Mouse (Mus musculus) forebrain, embryonic 14.5 days (tissue): ENCODE measurements at regions not wholly inside any gene's neighbourhood (a gene's known extent, or its start where the extent isn't known, plus 50 kb on each side); places are given as distances from the start of the nearest gene placed in this dataset.

ENCODE experiments used
- ATAC-seq: fragments of 200-750 bp; cut with Nextera tagmentation; 2 replicates; pipeline ENCODE4 v1.8.0; 2017; ENCODE audit warnings: mild to moderate bottlenecking, moderate library complexity
- DNase-seq: peaks from one replicate; pipeline ENCODE4 v3.0.0-alpha.2; 2015; ENCODE audit warnings: low spot score
- H3K27ac ChIP-seq: fragments of 300-500 bp; sonication (generic); 2 replicates; pipeline ENCODE4 v1.5.1; 2014; ENCODE audit warnings: low read depth, mild to moderate bottlenecking, control low read depth, low read length, moderate library complexity
- H3K27me3 ChIP-seq: fragments of 300-500 bp; sonication (generic); replicated peaks from 2 replicates; pipeline ENCODE4 v1.6.1; 2014; ENCODE audit warnings: low read length, control low read depth, mixed read lengths; ENCODE audit not compliant: control insufficient read depth, insufficient read depth
- H3K36me3 ChIP-seq: fragments of 300-500 bp; sonication (generic); 2 replicates; pipeline ENCODE4 v1.6.1; 2014; ENCODE audit warnings: low read length, control low read depth; ENCODE audit not compliant: control insufficient read depth, insufficient read depth
- H3K4me1 ChIP-seq: fragments of 300-500 bp; sonication (generic); 2 replicates; pipeline ENCODE4 v1.6.1; 2014; ENCODE audit warnings: antibody characterized with exemption, low read length, control low read depth; ENCODE audit not compliant: control insufficient read depth, insufficient read depth
- H3K4me2 ChIP-seq: fragments of 300-500 bp; sonication (generic); 2 replicates; pipeline ENCODE4 v1.6.1; 2014; ENCODE audit warnings: mild to moderate bottlenecking, control low read depth, low read length
- H3K4me3 ChIP-seq: fragments of 300-500 bp; sonication (generic); 2 replicates; pipeline ENCODE4 v1.5.1; 2014; ENCODE audit warnings: low read depth, low read length, control low read depth
- H3K9ac ChIP-seq: fragments of 300-500 bp; sonication (generic); 2 replicates; pipeline ENCODE4 v1.6.1; 2014; ENCODE audit warnings: mild to moderate bottlenecking, low read length, control low read depth, moderate library complexity
- H3K9me3 ChIP-seq: fragments of 300-500 bp; sonication (generic); replicated peaks from 2 replicates; pipeline ENCODE4 v1.6.1; 2016; ENCODE audit warnings: low read length, control low read depth, mixed read lengths; ENCODE audit not compliant: control insufficient read depth
- WGBS: fragments of 180-500 bp; shearing (Covaris S2); extraction: QIAGEN DNeasy Blood & Tissue Kit; methylation state at CpG from one replicate; pipeline ENCODE4 v1.1.7; 2014; 5-methylcytosine and 5-hydroxymethylcytosine counted together

DNA sequence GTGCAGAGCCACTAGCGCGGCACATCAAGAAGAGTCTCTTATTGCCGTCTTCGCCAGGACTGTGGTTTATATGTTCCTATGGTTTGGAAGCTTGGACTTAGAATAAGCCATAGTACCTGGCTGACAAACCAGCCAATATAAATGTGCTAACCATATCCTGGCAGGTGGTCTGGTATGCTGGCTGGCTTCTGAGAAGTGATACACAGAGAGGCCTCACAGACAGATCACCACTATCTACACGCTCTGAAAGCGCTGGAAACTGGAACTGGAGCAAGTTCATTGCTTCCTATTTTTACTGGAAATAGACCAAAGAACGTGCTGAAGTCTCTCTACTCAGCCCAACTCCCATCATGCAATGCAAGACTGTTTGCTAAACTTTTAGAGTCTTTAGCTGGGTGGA is 124.7 kb downstream of the Qpct start:
- Histone ChIP-seq H3K9ac (no peak overlapping the region), H3K27me3 (no peaks in the 10 kb centered on the region), H3K4me3 (no peak overlapping the region), H3K27ac (no peak overlapping the region), H3K4me2 (no peak overlapping the region), H3K9me3 (no peaks in the 10 kb centered on the region), H3K4me1 (no peaks in the 10 kb centered on the region; the same call in 1 of the 2 replicates), H3K36me3 (no peaks in the 10 kb centered on the region)
- WGBS = 88% methylated on average over 7 of the region's 7 CpGs
- DNase-seq (no peak), ATAC-seq (no peak)

DNA sequence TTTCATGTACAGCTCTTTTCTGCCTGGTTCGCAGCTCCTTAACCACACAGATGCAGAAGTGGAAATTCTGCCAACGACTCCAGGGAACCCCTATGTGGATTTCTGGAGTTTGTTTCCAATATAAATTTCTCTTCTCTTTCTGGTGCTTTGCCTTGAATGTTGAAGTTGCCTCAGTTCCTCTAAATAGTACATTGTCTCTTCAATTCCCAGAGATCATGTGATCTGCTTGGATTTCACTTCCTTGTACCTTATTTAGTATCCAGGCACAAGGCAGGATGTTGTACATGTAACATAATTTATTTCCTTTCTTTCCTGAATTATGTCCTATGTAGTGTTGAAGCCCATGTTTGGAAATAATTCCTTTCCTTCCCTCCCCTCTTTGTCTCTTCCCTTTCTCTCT is 123.7 kb downstream of the Qpct start:
- 91% methylated on average over 2 of the region's 2 CpGs for WGBS
- no peak overlapping the region for H3K27ac ChIP-seq
- H3K9ac ChIP-seq = no peak overlapping the region
- H3K36me3 ChIP-seq = no peaks in the 10 kb centered on the region
- H3K9me3 ChIP-seq = no peaks in the 10 kb centered on the region
- no peak overlapping the region for H3K4me3 ChIP-seq
- H3K4me2 ChIP-seq = no peak overlapping the region
- DNase-seq (no peak), ATAC-seq (no peak)
- H3K27me3 ChIP-seq = no peaks in the 10 kb centered on the region
- no peaks in the 10 kb centered on the region; the same call in 1 of the 2 replicates for H3K4me1 ChIP-seq

DNA sequence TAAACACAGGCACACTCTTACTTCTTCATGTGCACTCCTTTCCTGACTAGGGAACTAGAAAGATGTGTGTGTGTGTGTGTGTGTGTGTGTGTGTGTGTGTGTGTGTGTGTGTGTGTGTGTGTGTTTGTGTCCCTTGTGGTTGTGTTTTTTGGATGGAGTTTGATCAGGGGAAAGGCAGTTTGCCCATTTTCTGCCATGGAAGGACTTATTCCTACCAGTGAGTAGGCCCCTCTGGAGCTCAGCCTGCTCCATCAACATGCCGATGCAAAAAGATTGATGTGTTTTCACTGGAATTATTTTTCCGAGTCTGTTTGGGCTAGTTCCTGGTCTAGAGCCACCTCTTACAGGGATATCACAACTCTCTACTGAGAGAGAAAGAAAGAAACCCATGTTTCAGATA is 120.6 kb downstream of the Qpct start:
- H3K9me3 ChIP-seq = no peaks in the 10 kb centered on the region
- ATAC-seq = no peak
- WGBS = 93% methylated on average over 2 of the region's 2 CpGs

DNA sequence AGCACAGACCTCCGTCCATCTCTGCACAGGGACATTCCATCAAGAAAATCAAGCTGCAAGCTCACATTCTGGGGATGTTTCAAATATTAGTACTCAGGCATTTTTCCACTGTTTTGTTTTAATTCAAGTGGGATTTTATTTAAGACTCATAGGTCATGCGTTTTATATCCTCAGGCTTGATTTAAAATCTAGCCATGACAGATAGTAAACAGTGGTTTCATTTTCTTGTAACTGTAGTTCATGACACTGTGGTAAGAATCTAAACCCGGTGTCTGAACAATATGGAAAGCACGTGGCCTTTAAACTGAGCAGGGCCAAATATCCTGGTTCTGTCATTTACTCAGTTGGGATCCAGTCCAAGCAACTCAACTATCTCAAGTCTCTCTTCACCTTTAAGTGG is 119.0 kb downstream of the Qpct start:
- 96% methylated on average over 4 of the region's 4 CpGs for WGBS
- Histone ChIP-seq H3K4me1 (no peaks in the 10 kb centered on the region), H3K4me3 (no peak overlapping the region), H3K27ac (no peak overlapping the region), H3K9ac (no peak overlapping the region), H3K27me3 (no peaks in the 10 kb centered on the region), H3K4me2 (no peak overlapping the region), H3K9me3 (no peaks in the 10 kb centered on the region), H3K36me3 (no peaks in the 10 kb centered on the region)
- ATAC-seq (no peak), DNase-seq (no peak)

More for the DNA sequence above, 120.6 kb downstream of the Qpct start:
- H3K9ac ChIP-seq = no peak overlapping the region
- DNase-seq = no peak
- H3K36me3 ChIP-seq = no peaks in the 10 kb centered on the region
- no peaks in the 10 kb centered on the region for H3K27me3 ChIP-seq
- H3K4me3 ChIP-seq = no peak overlapping the region
- no peak overlapping the region for H3K4me2 ChIP-seq
- H3K27ac ChIP-seq = no peak overlapping the region
- H3K4me1 ChIP-seq = no peaks in the 10 kb centered on the region

DNA sequence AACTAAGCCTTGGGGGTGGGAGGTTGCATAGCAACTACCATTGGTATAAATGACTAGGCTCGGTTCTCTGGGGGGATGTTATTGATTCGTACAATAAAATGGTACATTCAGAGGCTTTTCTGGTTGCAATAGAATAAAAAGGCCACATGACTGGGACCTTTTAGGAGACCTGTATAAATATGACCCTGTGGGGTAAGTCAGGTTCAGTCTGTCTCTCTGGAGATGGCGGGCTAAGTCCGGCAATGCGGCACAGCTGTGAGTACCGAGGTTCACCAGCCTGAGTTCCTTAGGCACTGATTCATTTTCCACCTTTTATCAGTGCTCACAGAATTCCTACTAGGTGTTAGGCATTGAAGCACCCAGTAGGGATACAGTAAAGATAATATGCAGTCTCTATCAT is 115.5 kb downstream of the Qpct start:
- Histone ChIP-seq H3K27me3 (no peaks in the 10 kb centered on the region), H3K4me3 (no peak overlapping the region), H3K9me3 (no peaks in the 10 kb centered on the region), H3K36me3 (no peaks in the 10 kb centered on the region), H3K27ac (no peak overlapping the region), H3K4me1 (no peaks in the 10 kb centered on the region), H3K9ac (no peak overlapping the region), H3K4me2 (no peak overlapping the region)
- WGBS = 76% methylated on average over 6 of the region's 6 CpGs
- DNase-seq (no peak), ATAC-seq (no peak)

DNA sequence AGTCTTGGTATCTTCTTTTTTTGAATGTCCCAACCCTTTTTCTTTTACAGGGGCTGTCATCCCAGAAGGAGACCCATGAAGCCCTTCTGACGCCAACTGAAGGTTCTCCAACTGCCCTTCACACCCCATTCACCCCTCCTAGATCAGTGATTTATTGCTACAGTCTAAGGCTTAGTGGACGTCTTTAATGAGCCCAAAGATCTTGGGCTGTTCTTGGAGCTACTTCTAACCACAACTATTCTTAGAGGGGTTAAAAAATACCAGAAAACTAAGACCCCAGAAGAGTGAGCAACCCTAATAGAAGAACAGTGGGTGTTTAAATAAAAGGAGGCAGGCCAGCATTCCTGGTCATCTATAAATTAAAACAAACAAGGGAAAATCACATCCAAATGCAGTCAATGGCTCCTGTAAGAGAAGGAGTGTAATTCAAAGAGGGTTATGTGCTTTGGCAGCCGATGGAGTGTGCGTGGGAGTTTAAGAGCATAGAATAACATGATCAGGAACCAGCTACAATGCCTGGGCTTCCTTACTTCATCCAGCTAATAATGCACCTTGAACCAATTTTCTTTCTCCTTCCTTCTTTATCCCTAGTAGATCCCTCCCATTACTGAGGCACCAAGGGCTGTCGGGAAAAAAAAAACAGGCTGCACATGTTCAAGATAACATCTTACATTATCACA is 113.3 kb downstream of the Qpct start:
- Histone ChIP-seq H3K9ac (no peak overlapping the region), H3K27ac (no peak overlapping the region), H3K4me1 (no peaks in the 10 kb centered on the region), H3K4me3 (no peak overlapping the region), H3K36me3 (no peaks in the 10 kb centered on the region), H3K27me3 (no peaks in the 10 kb centered on the region), H3K9me3 (no peaks in the 10 kb centered on the region), H3K4me2 (no peak overlapping the region)
- no peak for ATAC-seq
- DNase-seq = no peak
- 79% methylated on average over 5 of the region's 5 CpGs for WGBS

DNA sequence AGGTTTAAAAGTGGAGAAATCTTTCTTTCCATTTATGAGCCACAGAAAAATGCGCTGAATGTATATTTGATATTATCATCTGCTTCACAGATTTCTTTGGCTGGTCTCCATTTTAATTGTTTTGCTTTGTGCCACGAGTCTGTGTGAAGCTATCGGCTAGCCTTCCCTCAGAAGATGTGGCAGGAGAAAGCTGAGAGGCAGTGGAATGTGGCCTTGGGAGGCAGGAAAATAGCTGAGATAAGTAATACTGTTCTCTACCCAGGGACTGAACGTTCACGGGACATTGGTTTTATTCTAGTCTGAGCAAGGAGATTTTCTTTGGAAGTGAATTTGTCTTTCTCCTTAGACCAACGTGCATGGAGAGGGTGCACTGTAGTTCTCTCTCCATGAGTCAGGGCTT is 112.3 kb downstream of the Qpct start:
- WGBS = 81% methylated on average over 6 of the region's 6 CpGs
- no peak for ATAC-seq

DNA sequence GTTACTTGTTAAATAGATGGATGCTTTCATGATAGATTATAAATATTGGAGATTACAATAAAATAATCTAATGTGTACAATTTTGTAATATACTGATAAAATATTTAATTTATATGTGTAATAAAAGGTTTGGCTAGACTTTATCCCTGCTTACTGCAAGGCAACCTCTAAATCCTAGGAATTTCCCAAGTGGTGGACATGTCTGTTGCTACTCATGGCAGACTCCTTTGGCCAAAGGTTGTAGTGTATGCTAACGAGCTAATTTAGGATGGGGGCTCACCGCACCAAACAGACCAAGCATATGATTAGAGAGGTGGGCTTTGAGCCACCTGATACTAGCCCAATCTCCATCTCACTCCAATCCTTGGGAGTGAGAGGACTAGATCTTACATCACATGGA is 102.4 kb downstream of the Qpct start:
- H3K9ac ChIP-seq = no peak overlapping the region
- H3K36me3 ChIP-seq = no peaks in the 10 kb centered on the region
- no peaks in the 10 kb centered on the region for H3K27me3 ChIP-seq
- ATAC-seq (no peak), DNase-seq (no peak)
- H3K9me3 ChIP-seq = no peaks in the 10 kb centered on the region
- no peaks in the 10 kb centered on the region for H3K4me1 ChIP-seq
- H3K27ac ChIP-seq = no peak overlapping the region
- 56% methylated on average over 2 of the region's 2 CpGs for WGBS
- H3K4me3 ChIP-seq = no peak overlapping the region
- H3K4me2 ChIP-seq = no peak overlapping the region

More for the DNA sequence above, 112.3 kb downstream of the Qpct start:
- Histone ChIP-seq H3K9me3 (no peaks in the 10 kb centered on the region), H3K27me3 (no peaks in the 10 kb centered on the region), H3K4me3 (no peak overlapping the region), H3K27ac (no peak overlapping the region), H3K9ac (no peak overlapping the region), H3K4me1 (no peaks in the 10 kb centered on the region), H3K36me3 (no peaks in the 10 kb centered on the region), H3K4me2 (no peak overlapping the region)
- DNase-seq = no peak

DNA sequence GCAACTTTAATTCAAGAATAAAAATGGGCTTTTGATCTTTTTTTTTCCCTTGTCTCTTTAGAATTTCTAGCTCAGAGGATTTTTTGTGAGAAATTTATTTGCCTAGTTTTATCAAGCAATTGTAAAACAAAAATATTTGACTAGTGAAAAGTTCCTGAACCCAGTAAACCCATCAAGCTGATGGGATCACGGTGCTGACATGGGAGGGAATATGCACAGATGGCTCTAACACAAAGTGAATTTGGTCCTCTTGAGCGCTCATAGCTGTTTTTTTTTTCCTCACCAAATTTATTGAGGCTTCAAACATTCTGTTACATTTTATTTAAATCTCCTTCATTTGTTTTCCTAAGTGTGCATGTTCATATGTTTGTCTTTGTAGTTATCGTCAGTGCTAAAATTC is 101.1 kb downstream of the Qpct start:
- no peaks in the 10 kb centered on the region for H3K27me3 ChIP-seq
- no peak overlapping the region for H3K4me2 ChIP-seq
- H3K9me3 ChIP-seq = no peaks in the 10 kb centered on the region
- no peak for DNase-seq
- no peak overlapping the region for H3K4me3 ChIP-seq
- no peaks in the 10 kb centered on the region for H3K4me1 ChIP-seq
- no peak overlapping the region for H3K9ac ChIP-seq
- ATAC-seq = no peak
- H3K27ac ChIP-seq = no peak overlapping the region
- no peaks in the 10 kb centered on the region for H3K36me3 ChIP-seq
- 90% methylated on average over 3 of the region's 3 CpGs for WGBS
